Mouse (Mus musculus): ENCODE measurements at regions not wholly inside any gene's neighbourhood (a gene's known extent, or its start where the extent isn't known, plus 50 kb on each side); places are given as distances from the start of the nearest gene placed in this dataset.

- Histone ChIP-seq H3K27me3 (ENCODE audit: insufficient read depth, low read length) (no peaks in the 10 kb centered on the region), H3K27ac (ENCODE audit: low read length) (no peak overlapping the region), H3K4me3 (ENCODE audit: low read length) (no peak overlapping the region), H3K36me3 (ENCODE audit: insufficient read depth, low read length) (no peaks in the 10 kb centered on the region), H3K9ac (replicated peaks; ENCODE audit: low read length) (no peak overlapping the region), H3K9me3 (ENCODE audit: low read length) (no peaks in the 10 kb centered on the region), H3K4me2 (replicated peaks; ENCODE audit: low read depth, low read length) (no peak overlapping the region), H3K4me1 (ENCODE audit: insufficient read depth, low read length) (peaks cover 58% of the 10 kb centered on the region)
- no peak for ATAC-seq (ENCODE audit: low FRiP score, low TSS enrichment)
- 56% methylated on average over 6 of the region's 6 CpGs for WGBS
Observed at GRCm38 (mm10) chr13:37511006-37511405, 166.0 kb downstream of the Ly86 start.

- no peaks in the 10 kb centered on the region for H3K36me3 ChIP-seq (ENCODE audit: insufficient read depth, low read length)
- H3K9ac ChIP-seq (replicated peaks; ENCODE audit: low read length) = no peak overlapping the region
- no peak overlapping the region for H3K4me2 ChIP-seq (replicated peaks; ENCODE audit: low read depth, low read length)
- no peaks in the 10 kb centered on the region for H3K9me3 ChIP-seq (ENCODE audit: low read length)
- no peak overlapping the region for H3K27ac ChIP-seq (ENCODE audit: low read length)
- 78% methylated on average over 4 of the region's 4 CpGs for WGBS
- no peaks in the 10 kb centered on the region for H3K27me3 ChIP-seq (ENCODE audit: insufficient read depth, low read length)
- no peak overlapping the region for H3K4me3 ChIP-seq (ENCODE audit: low read length)
- ATAC-seq (ENCODE audit: low FRiP score, low TSS enrichment) = no peak
- peaks cover 54% of the 10 kb centered on the region for H3K4me1 ChIP-seq (ENCODE audit: insufficient read depth, low read length)
Observed at GRCm38 (mm10) chr13:37511406-37511805, 166.4 kb downstream of the Ly86 start.

GRCm38 (mm10) chr13:37512781-37513180 is 167.8 kb downstream of the Ly86 start:
- Histone ChIP-seq H3K4me2 (replicated peaks; ENCODE audit: low read depth, low read length) (no peak overlapping the region), H3K4me3 (ENCODE audit: low read length) (no peak overlapping the region), H3K27me3 (ENCODE audit: insufficient read depth, low read length) (no peaks in the 10 kb centered on the region), H3K9me3 (ENCODE audit: low read length) (no peaks in the 10 kb centered on the region), H3K36me3 (ENCODE audit: insufficient read depth, low read length) (no peaks in the 10 kb centered on the region), H3K9ac (replicated peaks; ENCODE audit: low read length) (no peak overlapping the region), H3K4me1 (ENCODE audit: insufficient read depth, low read length) (peaks cover 47% of the 10 kb centered on the region), H3K27ac (ENCODE audit: low read length) (no peak overlapping the region)
- 62% methylated on average over 3 of the region's 3 CpGs for WGBS
- ATAC-seq (ENCODE audit: low FRiP score, low TSS enrichment) = no peak

- peak overlapping the region; percentile 66 for H3K27ac ChIP-seq (ENCODE audit: low read length)
- peaks cover 41% of the 10 kb centered on the region for H3K4me1 ChIP-seq (ENCODE audit: insufficient read depth, low read length)
- peak overlapping the region; percentile 36 for H3K9ac ChIP-seq (replicated peaks; ENCODE audit: low read length)
- no peaks in the 10 kb centered on the region for H3K36me3 ChIP-seq (ENCODE audit: insufficient read depth, low read length)
- H3K9me3 ChIP-seq (ENCODE audit: low read length) = no peaks in the 10 kb centered on the region
- H3K4me3 ChIP-seq (ENCODE audit: low read length) = no peak overlapping the region
- ATAC-seq (ENCODE audit: low FRiP score, low TSS enrichment) = no peak
- H3K4me2 ChIP-seq (replicated peaks; ENCODE audit: low read depth, low read length) = peak overlapping the region; percentile 34; the same call in 1 of the 2 replicates
- 32% methylated on average over 2 of the region's 2 CpGs for WGBS
- no peaks in the 10 kb centered on the region for H3K27me3 ChIP-seq (ENCODE audit: insufficient read depth, low read length)
Observed at GRCm38 (mm10) chr13:37513206-37513904, 168.3 kb downstream of the Ly86 start.

- H3K27me3 ChIP-seq (ENCODE audit: insufficient read depth, low read length) = no peaks in the 10 kb centered on the region
- WGBS = 13% methylated on average over 23 of the region's 23 CpGs
- no peak overlapping the region for H3K4me3 ChIP-seq (ENCODE audit: low read length)
- peaks cover 34% of the 10 kb centered on the region for H3K4me1 ChIP-seq (ENCODE audit: insufficient read depth, low read length)
- peak overlapping the region; percentile 34 for H3K4me2 ChIP-seq (replicated peaks; ENCODE audit: low read depth, low read length)
- H3K9ac ChIP-seq (replicated peaks; ENCODE audit: low read length) = peak overlapping the region; percentile 36
- no peaks in the 10 kb centered on the region for H3K36me3 ChIP-seq (ENCODE audit: insufficient read depth, low read length)
- ATAC-seq (ENCODE audit: low FRiP score, low TSS enrichment) = peak; percentile 69
- no peaks in the 10 kb centered on the region for H3K9me3 ChIP-seq (ENCODE audit: low read length)
- peak overlapping the region; percentile 66 for H3K27ac ChIP-seq (ENCODE audit: low read length)
Observed at GRCm38 (mm10) chr13:37513905-37514607, 169.0 kb downstream of the Ly86 start.

GRCm38 (mm10) chr13:37514641-37515305 is 169.8 kb downstream of the Ly86 start:
- H3K4me1 ChIP-seq (ENCODE audit: insufficient read depth, low read length) = peaks cover 27% of the 10 kb centered on the region
- WGBS = 73% methylated on average over 12 of the region's 12 CpGs
- H3K9ac ChIP-seq (replicated peaks; ENCODE audit: low read length) = peak overlapping the region; percentile 36; the same call in 1 of the 2 replicates
- peak overlapping the region; percentile 66 for H3K27ac ChIP-seq (ENCODE audit: low read length)
- no peak overlapping the region for H3K4me3 ChIP-seq (ENCODE audit: low read length)
- peak overlapping the region; percentile 34 for H3K4me2 ChIP-seq (replicated peaks; ENCODE audit: low read depth, low read length)
- H3K36me3 ChIP-seq (ENCODE audit: insufficient read depth, low read length) = no peaks in the 10 kb centered on the region
- ATAC-seq (ENCODE audit: low FRiP score, low TSS enrichment) = no peak
- no peaks in the 10 kb centered on the region for H3K9me3 ChIP-seq (ENCODE audit: low read length)
- no peaks in the 10 kb centered on the region for H3K27me3 ChIP-seq (ENCODE audit: insufficient read depth, low read length)

- ATAC-seq (ENCODE audit: low FRiP score, low TSS enrichment) = no peak
- no peaks in the 10 kb centered on the region for H3K36me3 ChIP-seq (ENCODE audit: insufficient read depth, low read length)
- WGBS = 47% methylated on average over 14 of the region's 14 CpGs
Observed at GRCm38 (mm10) chr13:37517055-37517807, 172.2 kb downstream of the Ly86 start.

GRCm38 (mm10) chr13:37519948-37520347 is 174.9 kb downstream of the Ly86 start:
- Histone ChIP-seq H3K27me3 (ENCODE audit: insufficient read depth, low read length) (no peaks in the 10 kb centered on the region), H3K9me3 (ENCODE audit: low read length) (no peaks in the 10 kb centered on the region), H3K4me2 (replicated peaks; ENCODE audit: low read depth, low read length) (no peak overlapping the region), H3K36me3 (ENCODE audit: insufficient read depth, low read length) (no peaks in the 10 kb centered on the region), H3K27ac (ENCODE audit: low read length) (no peak overlapping the region), H3K4me3 (ENCODE audit: low read length) (no peak overlapping the region), H3K4me1 (ENCODE audit: insufficient read depth, low read length) (peaks cover 8% of the 10 kb centered on the region; the same call in 1 of the 2 replicates), H3K9ac (replicated peaks; ENCODE audit: low read length) (no peak overlapping the region)
- 86% methylated on average over 3 of the region's 3 CpGs for WGBS
- ATAC-seq (ENCODE audit: low FRiP score, low TSS enrichment) = no peak

More at GRCm38 (mm10) chr13:37517055-37517807, 172.2 kb downstream of the Ly86 start:
- H3K4me1 ChIP-seq (ENCODE audit: insufficient read depth, low read length) = peaks cover 22% of the 10 kb centered on the region
- H3K27me3 ChIP-seq (ENCODE audit: insufficient read depth, low read length) = no peaks in the 10 kb centered on the region
- H3K4me2 ChIP-seq (replicated peaks; ENCODE audit: low read depth, low read length) = no peak overlapping the region
- no peak overlapping the region for H3K4me3 ChIP-seq (ENCODE audit: low read length)
- H3K27ac ChIP-seq (ENCODE audit: low read length) = no peak overlapping the region
- H3K9ac ChIP-seq (replicated peaks; ENCODE audit: low read length) = no peak overlapping the region
- H3K9me3 ChIP-seq (ENCODE audit: low read length) = no peaks in the 10 kb centered on the region

- H3K4me3 ChIP-seq (ENCODE audit: low read length) = no peak overlapping the region
- H3K4me2 ChIP-seq (replicated peaks; ENCODE audit: low read depth, low read length) = no peak overlapping the region
- no peak overlapping the region for H3K27ac ChIP-seq (ENCODE audit: low read length)
- no peak for ATAC-seq (ENCODE audit: low FRiP score, low TSS enrichment)
- H3K27me3 ChIP-seq (ENCODE audit: insufficient read depth, low read length) = no peaks in the 10 kb centered on the region
- WGBS = 80% methylated on average over 15 of the region's 15 CpGs
- H3K4me1 ChIP-seq (ENCODE audit: insufficient read depth, low read length) = 0 out of 2 replicates have a peak, but pooled peaks cover 8% of the 10 kb centered on the region
- H3K9me3 ChIP-seq (ENCODE audit: low read length) = no peaks in the 10 kb centered on the region
- H3K36me3 ChIP-seq (ENCODE audit: insufficient read depth, low read length) = no peaks in the 10 kb centered on the region
- no peak overlapping the region for H3K9ac ChIP-seq (replicated peaks; ENCODE audit: low read length)
Observed at GRCm38 (mm10) chr13:37525097-37525726, 180.2 kb downstream of the Ly86 start.
